Mouse (Mus musculus) gastrocnemius, postnatal 4 days (tissue): ENCODE measurements around the gene Eme2. TPM values are rescaled to one million over a fixed set of nuclear protein-coding genes. Genes with fewer than 3 reads are reported as not detected.

Experiments
- DNase-seq, 2 experiments: peaks; one replicate each; pipeline ENCODE4 v3.0.0; 2021 to 2022; ENCODE audit warnings: low spot score in 2 of 2, mixed read lengths in 2 of 2
- total RNA-seq, 2 experiments: library from RNA; stranded (reverse); gene quantifications; 2 replicates each; pipeline ENCODE4 v1.2.3; 2021

The Eme2 gene
- total RNA-seq, 2 experiments from 2014 or later: 27.8 to 28.0 TPM

- DNase-seq: no peak
Observed at GRCm38 (mm10) chr17:24877336-24878116, 17.4 kb downstream of the Eme2 start.

GRCm38 (mm10) chr17:24874989-24875388, 19.9 kb downstream of the Eme2 start:
- no peak for DNase-seq

- no peak for DNase-seq
Observed at GRCm38 (mm10) chr17:24874405-24874745, 20.5 kb downstream of the Eme2 start.

- DNase-seq: no peak
Observed at GRCm38 (mm10) chr17:24873695-24874404, 21.0 kb downstream of the Eme2 start.

GRCm38 (mm10) chr17:24867914-24868313, 27.0 kb downstream of the Eme2 start:
- no peak for DNase-seq

- DNase-seq: no peak
Observed at GRCm38 (mm10) chr17:24865776-24866175, 29.1 kb downstream of the Eme2 start, which contains the start of gene Igfals. Gene Igfals, plus strand, starts transcription at chr17:24865997.

- no peak for DNase-seq
Observed at GRCm38 (mm10) chr17:24861785-24862184, 33.1 kb downstream of the Eme2 start.

GRCm38 (mm10) chr17:24860076-24860475, 34.8 kb downstream of the Eme2 start:
- DNase-seq: no peak

GRCm38 (mm10) chr17:24858967-24859366, 35.9 kb downstream of the Eme2 start:
- no peak for DNase-seq

GRCm38 (mm10) chr17:24857831-24858470, 36.9 kb downstream of the Eme2 start:
- DNase-seq: no peak

GRCm38 (mm10) chr17:24856589-24856988, 38.3 kb downstream of the Eme2 start:
- DNase-seq: no peak

GRCm38 (mm10) chr17:24855838-24856464, 38.9 kb downstream of the Eme2 start:
- no peak for DNase-seq

- no peak for DNase-seq
Observed at GRCm38 (mm10) chr17:24851381-24852125, 43.3 kb downstream of the Eme2 start.

- no peak for DNase-seq
Observed at GRCm38 (mm10) chr17:24850773-24851127, 44.1 kb downstream of the Eme2 start.

- DNase-seq: peak; percentile 68 to 94
Observed at GRCm38 (mm10) chr17:24850065-24850772, 44.7 kb downstream of the Eme2 start, which contains the start of gene Fahd1. Gene Fahd1, minus strand, starts transcription at chr17:24850364.

- DNase-seq: no peak
Observed at GRCm38 (mm10) chr17:24849733-24850064, 45.2 kb downstream of the Eme2 start.

- no peak for DNase-seq
Observed at GRCm38 (mm10) chr17:24848600-24849031, 46.3 kb downstream of the Eme2 start.

- DNase-seq: no peak
Observed at GRCm38 (mm10) chr17:24847386-24847785, 47.5 kb downstream of the Eme2 start.

GRCm38 (mm10) chr17:24844525-24844924, 50.4 kb downstream of the Eme2 start:
- DNase-seq: no peak

- no peak for DNase-seq
Observed at GRCm38 (mm10) chr17:24842631-24843030, 52.3 kb downstream of the Eme2 start.
